Mouse (Mus musculus): ENCODE measurements at regions not wholly inside any gene's neighbourhood (a gene's known extent, or its start where the extent isn't known, plus 50 kb on each side); places are given as distances from the start of the nearest gene placed in this dataset.
"Not testable (repeated sequence)": the region's sequence is repeated elsewhere in the genome, so short reads cannot be mapped to it uniquely, and the experiment has no call there.

DNA sequence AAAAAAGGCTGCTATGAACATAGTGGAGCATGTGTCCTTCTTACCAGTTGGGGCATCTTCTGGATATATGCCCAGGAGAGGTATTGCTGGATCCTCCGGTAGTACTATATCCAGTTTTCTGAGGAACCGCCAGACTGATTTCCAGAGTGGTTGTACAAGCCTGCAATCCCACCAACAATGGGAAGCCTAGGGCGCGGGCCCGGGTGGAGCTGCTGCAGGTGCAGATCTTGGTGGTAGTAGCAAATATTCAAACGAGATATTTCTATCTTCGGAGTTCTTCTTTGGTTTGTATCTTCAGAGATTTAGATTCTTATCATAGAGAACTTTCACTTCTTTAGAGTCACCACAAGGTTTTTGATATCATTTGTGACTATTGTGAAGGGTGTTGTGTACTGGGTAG is 52.7 kb upstream of the Btbd35f27 start:
- H3K9me3 ChIP-seq (ENCODE audit: control insufficient read depth, low read length); ATAC-seq (ENCODE audit: low read depth); H3K27ac ChIP-seq (replicated peaks; ENCODE audit: low read depth, low read length); H3K4me1 ChIP-seq (ENCODE audit: control insufficient read depth, insufficient read depth, low read length); H3K4me3 ChIP-seq (ENCODE audit: low read depth, low read length); H3K36me3 ChIP-seq (ENCODE audit: control insufficient read depth, insufficient read depth, low read length); H3K9ac ChIP-seq (ENCODE audit: low read depth, low read length); H3K27me3 ChIP-seq (replicated peaks; ENCODE audit: control insufficient read depth, insufficient read depth, low read length); H3K4me2 ChIP-seq (ENCODE audit: low read depth, low read length): not testable (repeated sequence)
- 86% methylated on average over 6 of the region's 7 CpGs for WGBS
- peak; percentile 0 for DNase-seq (ENCODE audit: low spot score)
